Mouse (Mus musculus) embryonic facial prominence, embryonic 13.5 days (tissue): Measurements from ENCODE around the gene Snx11. TPM values are rescaled to one million over a fixed set of nuclear protein-coding genes. Genes with fewer than 3 reads are reported as not detected.

Experiments used
- ATAC-seq: fragments of 200-750 bp; cut with Nextera tagmentation; 2 replicates; pipeline ENCODE4 v1.8.0; 2017; ENCODE audit warnings: low read depth; ENCODE audit not compliant: insufficient number of reproducible peaks, insufficient read depth, low FRiP score, low TSS enrichment
- H3K27ac ChIP-seq: fragments of 300-500 bp; sonication (generic); 2 replicates; pipeline ENCODE4 v1.5.1; 2015; ENCODE audit warnings: moderate library complexity, mild to moderate bottlenecking, inconsistent platforms
- H3K27me3 ChIP-seq: fragments of 300-500 bp; sonication (generic); 2 replicates; pipeline ENCODE4 v1.6.1; 2015; ENCODE audit warnings: mild to moderate bottlenecking, inconsistent platforms
- H3K36me3 ChIP-seq: fragments of 300-500 bp; sonication (generic); 2 replicates; pipeline ENCODE4 v1.6.1; 2015; ENCODE audit warnings: mild to moderate bottlenecking, inconsistent platforms
- H3K4me1 ChIP-seq: fragments of 300-500 bp; sonication (generic); 2 replicates; pipeline ENCODE4 v1.6.1; 2015; ENCODE audit warnings: inconsistent platforms
- H3K4me2 ChIP-seq: fragments of 300-500 bp; sonication (generic); 2 replicates; pipeline ENCODE4 v1.6.1; 2015; ENCODE audit warnings: moderate library complexity, mild to moderate bottlenecking, inconsistent platforms
- H3K4me3 ChIP-seq: fragments of 300-500 bp; sonication (generic); 2 replicates; pipeline ENCODE4 v1.5.1; 2015; ENCODE audit warnings: mild to moderate bottlenecking, inconsistent platforms
- H3K9ac ChIP-seq: fragments of 300-500 bp; sonication (generic); 2 replicates; pipeline ENCODE4 v1.6.1; 2015; ENCODE audit warnings: mild to moderate bottlenecking, inconsistent platforms
- H3K9me3 ChIP-seq: fragments of 300-500 bp; sonication (generic); 2 replicates; pipeline ENCODE4 v1.6.1; 2016; ENCODE audit warnings: inconsistent platforms
- WGBS: fragments of 180-500 bp; shearing (Covaris S2); methylation state at CpG from one replicate; pipeline ENCODE4 v1.1.7; 2015; ENCODE audit warnings: mixed read lengths; 5-methylcytosine and 5-hydroxymethylcytosine counted together
- polyA plus RNA-seq: library from polyadenylated mRNA; unstranded; fragments of >200 nt; fragmentation: Nextera tagmentation; extraction: Ambion mirVana; gene quantifications from 2 replicates; pipeline ENCODE4 v1.2.1, GENCODE M21; 2015

Gene Snx11
- polyA plus RNA-seq, result 23.5 TPM in 2 replicates

GRCm38 (mm10) chr11:96776968-96777962, at the start of gene Snx11:
TSS of gene Snx11 (minus strand) at chr11:96777559.
- Histone ChIP-seq H3K4me1 (peaks cover 22% of the 10 kb centered on the region), H3K27me3 (no peaks in the 10 kb centered on the region), H3K9ac (peak within 1 kb of the TSS; percentile 70), H3K9me3 (no peaks in the 10 kb centered on the region), H3K4me3 (peak within 1 kb of the TSS; percentile 71), H3K27ac (peak within 1 kb of the TSS; percentile 78), H3K4me2 (peak within 1 kb of the TSS; percentile 79), H3K36me3 (peaks cover 12% of the 10 kb centered on the region)
- ATAC-seq, result peak; percentile 95
- WGBS, result 2% methylated on average over 59 of the region's 59 CpGs

GRCm38 (mm10) chr11:96826481-96826880, 49.1 kb upstream of the Snx11 start:
- Histone ChIP-seq H3K4me2 (peak overlapping the region; percentile 97), H3K27me3 (no peaks in the 10 kb centered on the region), H3K9me3 (no peaks in the 10 kb centered on the region), H3K9ac (peak overlapping the region; percentile 55; the same call in 1 of the 2 replicates), H3K27ac (peak overlapping the region; percentile 39), H3K36me3 (peaks cover 29% of the 10 kb centered on the region), H3K4me1 (peaks cover 69% of the 10 kb centered on the region), H3K4me3 (peak overlapping the region; percentile 17)
- no peak for ATAC-seq
- 79% methylated on average over 2 of the region's 2 CpGs for WGBS

GRCm38 (mm10) chr11:96824783-96825495, 47.6 kb upstream of the Snx11 start:
- H3K27ac ChIP-seq, result peak overlapping the region; percentile 89
- peak overlapping the region; percentile 76 for H3K9ac ChIP-seq
- H3K4me1 ChIP-seq, result peaks cover 64% of the 10 kb centered on the region
- H3K27me3 ChIP-seq, result no peaks in the 10 kb centered on the region
- peak overlapping the region; percentile 97 for H3K4me2 ChIP-seq
- 42% methylated on average over 7 of the region's 7 CpGs for WGBS
- ATAC-seq, result no peak
- no peaks in the 10 kb centered on the region for H3K9me3 ChIP-seq
- peaks cover 44% of the 10 kb centered on the region for H3K36me3 ChIP-seq
- H3K4me3 ChIP-seq, result peak overlapping the region; percentile 55; the same call in 1 of the 2 replicates

GRCm38 (mm10) chr11:96823880-96824782, 46.8 kb upstream of the Snx11 start:
- 1% methylated on average over 26 of the region's 26 CpGs for WGBS
- peak overlapping the region; percentile 55 for H3K4me3 ChIP-seq
- H3K36me3 ChIP-seq, result peaks cover 52% of the 10 kb centered on the region
- H3K4me2 ChIP-seq, result peak overlapping the region; percentile 97
- peak overlapping the region; percentile 89 for H3K27ac ChIP-seq
- H3K27me3 ChIP-seq, result no peaks in the 10 kb centered on the region
- H3K4me1 ChIP-seq, result peaks cover 64% of the 10 kb centered on the region
- peak; percentile 88 for ATAC-seq
- no peaks in the 10 kb centered on the region for H3K9me3 ChIP-seq
- peak overlapping the region; percentile 76 for H3K9ac ChIP-seq

- Histone ChIP-seq H3K27me3 (no peaks in the 10 kb centered on the region), H3K9ac (peak overlapping the region; percentile 76), H3K4me1 (peaks cover 58% of the 10 kb centered on the region), H3K27ac (peak overlapping the region; percentile 89), H3K4me3 (peak overlapping the region; percentile 55), H3K9me3 (no peaks in the 10 kb centered on the region), H3K4me2 (peak overlapping the region; percentile 97), H3K36me3 (peaks cover 59% of the 10 kb centered on the region)
- no peak for ATAC-seq
- 8% methylated on average over 13 of the region's 13 CpGs for WGBS
These were observed 46.1 kb upstream of the Snx11 start for GRCm38 (mm10) chr11:96823471-96823837.

- H3K4me1 ChIP-seq, result peaks cover 53% of the 10 kb centered on the region
These were observed 45.5 kb upstream of the Snx11 start for GRCm38 (mm10) chr11:96822675-96823470.

GRCm38 (mm10) chr11:96821956-96822355, 44.6 kb upstream of the Snx11 start:
- H3K4me2 ChIP-seq, result no peak overlapping the region
- no peak overlapping the region for H3K4me3 ChIP-seq
- ATAC-seq, result no peak
- WGBS, result 92% methylated on average over 10 of the region's 10 CpGs
- H3K36me3 ChIP-seq, result peaks cover 65% of the 10 kb centered on the region
- no peaks in the 10 kb centered on the region for H3K27me3 ChIP-seq
- H3K4me1 ChIP-seq, result peaks cover 44% of the 10 kb centered on the region
- no peak overlapping the region for H3K9ac ChIP-seq
- no peaks in the 10 kb centered on the region for H3K9me3 ChIP-seq
- H3K27ac ChIP-seq, result no peak overlapping the region

More at GRCm38 (mm10) chr11:96822675-96823470, 45.5 kb upstream of the Snx11 start:
- Histone ChIP-seq H3K27ac (peak overlapping the region; percentile 89), H3K4me2 (peak overlapping the region; percentile 97), H3K27me3 (no peaks in the 10 kb centered on the region), H3K4me3 (peak overlapping the region; percentile 55), H3K36me3 (peaks cover 65% of the 10 kb centered on the region), H3K9ac (peak overlapping the region; percentile 76), H3K9me3 (no peaks in the 10 kb centered on the region)
- 38% methylated on average over 4 of the region's 4 CpGs for WGBS
- no peak for ATAC-seq

GRCm38 (mm10) chr11:96818128-96818710, 40.9 kb upstream of the Snx11 start:
- WGBS, result 84% methylated on average over 8 of the region's 8 CpGs
- Histone ChIP-seq H3K4me2 (no peak overlapping the region), H3K36me3 (peaks cover 83% of the 10 kb centered on the region), H3K27me3 (no peaks in the 10 kb centered on the region), H3K4me3 (no peak overlapping the region), H3K9ac (no peak overlapping the region), H3K4me1 (peaks cover 7% of the 10 kb centered on the region), H3K9me3 (no peaks in the 10 kb centered on the region), H3K27ac (no peak overlapping the region)
- ATAC-seq, result no peak

- ATAC-seq, result no peak
- H3K4me1 ChIP-seq, result no peaks in the 10 kb centered on the region
- no peaks in the 10 kb centered on the region for H3K27me3 ChIP-seq
- H3K27ac ChIP-seq, result no peak overlapping the region
- no peak overlapping the region for H3K9ac ChIP-seq
- H3K36me3 ChIP-seq, result peaks cover 91% of the 10 kb centered on the region
- H3K4me3 ChIP-seq, result no peak overlapping the region
- H3K9me3 ChIP-seq, result no peaks in the 10 kb centered on the region
- 90% methylated on average over 5 of the region's 5 CpGs for WGBS
- H3K4me2 ChIP-seq, result no peak overlapping the region
These were observed 39.6 kb upstream of the Snx11 start for GRCm38 (mm10) chr11:96816979-96817378.

GRCm38 (mm10) chr11:96816494-96816893, 39.1 kb upstream of the Snx11 start:
- WGBS, result 90% methylated on average over 1 of the region's 1 CpGs
- no peak overlapping the region for H3K27ac ChIP-seq
- H3K36me3 ChIP-seq, result peaks cover 91% of the 10 kb centered on the region

More at GRCm38 (mm10) chr11:96816494-96816893, 39.1 kb upstream of the Snx11 start:
- no peaks in the 10 kb centered on the region for H3K9me3 ChIP-seq
- H3K27me3 ChIP-seq, result no peaks in the 10 kb centered on the region
- H3K9ac ChIP-seq, result no peak overlapping the region
- no peak overlapping the region for H3K4me2 ChIP-seq
- H3K4me1 ChIP-seq, result no peaks in the 10 kb centered on the region
- no peak for ATAC-seq
- H3K4me3 ChIP-seq, result no peak overlapping the region
